Mouse (Mus musculus) CH12.LX (cell line): ENCODE results near the gene Cnr1. TPM values are rescaled to one million over a fixed set of nuclear protein-coding genes. Genes with fewer than 3 reads are reported as not detected.

Source experiments
- DNase-seq: peaks from one replicate; pipeline ENCODE4 v3.0.0-alpha.2; 2013; ENCODE audit errors: extremely low read depth
- H3K27ac ChIP-seq: 2 replicates; pipeline ENCODE4 v1.5.1; 2012; ENCODE audit warnings: low read depth, mild to moderate bottlenecking, control low read depth, moderate library complexity; ENCODE audit not compliant: insufficient read depth
- H3K27me3 ChIP-seq: replicated peaks from 2 replicates; pipeline ENCODE3; 2012; ENCODE audit warnings: inconsistent platforms
- H3K36me3 ChIP-seq, 2 experiments: replicated peaks in 1 of 2; 2 replicates each; pipeline versions ENCODE3 to v1.6.1; 2012; ENCODE audit warnings: inconsistent platforms in 1 of 2, low read length in 1 of 2, mild to moderate bottlenecking in 1 of 2, mixed read lengths in 1 of 2, moderate library complexity in 1 of 2; ENCODE audit not compliant: control insufficient read depth in 1 of 2, insufficient read depth in 1 of 2
- H3K4me1 ChIP-seq, 2 experiments: 2 replicates each; pipeline ENCODE4 v1.6.1; 2012; ENCODE audit warnings: inconsistent platforms in 1 of 2, moderate library complexity in 1 of 2; ENCODE audit not compliant: insufficient read depth in 2 of 2, control insufficient read depth in 1 of 2
- H3K4me2 ChIP-seq: 2 replicates; pipeline ENCODE4 v1.6.1; 2012; ENCODE audit warnings: low read depth, mild to moderate bottlenecking, control low read depth; ENCODE audit not compliant: poor library complexity, insufficient read depth, severe bottlenecking
- H3K4me3 ChIP-seq, 3 experiments: fragments of 150-350 bp in 1 of 3; sonication (generic) in 1 of 3; replicated peaks in 1 of 3; 2 replicates each; pipeline versions ENCODE3 to v1.5.1; 2011 to 2012; ENCODE audit warnings: low read depth in 2 of 3, low read length in 2 of 3, mild to moderate bottlenecking in 2 of 3, moderate library complexity in 2 of 3, control low read depth in 1 of 3, improper control_type of control experiment in 1 of 3, inconsistent platforms in 1 of 3, mixed read lengths in 1 of 3; ENCODE audit not compliant: poor library complexity in 1 of 3
- H3K79me2 ChIP-seq: replicated peaks from 2 replicates; pipeline ENCODE4 v1.6.1; 2012; ENCODE audit warnings: mild to moderate bottlenecking, moderate library complexity; ENCODE audit not compliant: control insufficient read depth, poor library complexity, insufficient read depth, severe bottlenecking; ENCODE audit errors: extremely low read depth
- H3K9ac ChIP-seq: 2 replicates; pipeline ENCODE4 v1.6.1; 2012; ENCODE audit warnings: low read depth, mild to moderate bottlenecking, control low read depth, moderate library complexity; ENCODE audit not compliant: insufficient read depth
- H3K9me3 ChIP-seq: replicated peaks from 2 replicates; pipeline ENCODE3; 2012; ENCODE audit warnings: low read length, inconsistent platforms, mixed read lengths
- BHLHE40 ChIP-seq: IDR thresholded peaks from 2 replicates; pipeline ENCODE4 v1.6.1; 2011; ENCODE audit warnings: mild to moderate bottlenecking, low read depth, low read length, improper control_type of control experiment
- CTCF ChIP-seq, 2 experiments: IDR thresholded peaks in 1 of 2; conservative IDR thresholded peaks in 1 of 2; 2 replicates each; pipeline ENCODE4 v1.5.1; 2011 to 2012; ENCODE audit warnings: low read depth in 2 of 2, low read length in 2 of 2, improper control_type of control experiment in 1 of 2, inconsistent platforms in 1 of 2, mild to moderate bottlenecking in 1 of 2, moderate library complexity in 1 of 2
- ETS1 ChIP-seq: conservative IDR thresholded peaks from 2 replicates; pipeline ENCODE4 v1.6.1; 2012; ENCODE audit warnings: low read depth, mild to moderate bottlenecking, inconsistent platforms, low read length, improper control_type of control experiment, moderate library complexity
- HCFC1 ChIP-seq: IDR thresholded peaks from 2 replicates; pipeline ENCODE4 v1.6.1; 2012; ENCODE audit warnings: low read depth, mild to moderate bottlenecking, inconsistent platforms, low read length, improper control_type of control experiment
- KAT2A ChIP-seq: IDR thresholded peaks from 2 replicates; pipeline ENCODE4 v1.6.1; 2012; ENCODE audit warnings: low read length, improper control_type of control experiment, inconsistent platforms; ENCODE audit not compliant: insufficient replicate concordance
- MXI1 ChIP-seq: IDR thresholded peaks from 2 replicates; pipeline ENCODE4 v1.6.1; 2011; ENCODE audit warnings: mild to moderate bottlenecking, low read depth, low read length, improper control_type of control experiment
- MYC ChIP-seq: IDR thresholded peaks from 2 replicates; pipeline ENCODE4 v1.6.1; 2011; ENCODE audit warnings: low read depth, mild to moderate bottlenecking, improper control_type of control experiment, low read length
- SMC3 ChIP-seq: IDR thresholded peaks from 2 replicates; pipeline ENCODE4 v1.6.1; 2011; ENCODE audit warnings: low read depth, low read length, improper control_type of control experiment
- dilution Hi-C: fragments of 300-500 bp; cut with MboI; formaldehyde crosslinking; loops from 2 replicates; pipeline ENCODE4 v1.14.3; 2020; ENCODE audit warnings: low sequenced_read_pairs; ENCODE audit not compliant: extremely low pct_unique_long_range_greater_than_20kb, extremely low pct_ligation_motif_present
- in situ Hi-C: fragments of 300-500 bp; cut with MboI; formaldehyde crosslinking; loops from 3 replicates; pipeline ENCODE4 v1.14.3; 2019; ENCODE audit warnings: low sequenced_read_pairs, low pct_ligation_motif_present, low pct_unique_long_range_greater_than_20kb, mixed read lengths
- polyA plus RNA-seq: library from polyadenylated mRNA; unstranded; fragments of >175 nt; gene quantifications from 2 replicates; pipeline ENCODE4 v1.2.1, GENCODE M21; 2012; ENCODE audit warnings: low read depth; ENCODE audit not compliant: insufficient read length
- total RNA-seq, 2 experiments: library from RNA; depleted of rRNA; stranded (reverse); fragments of 300-350 nt in 1 of 2; fragments of >200 nt in 1 of 2; gene quantifications; 2 replicates each; pipeline ENCODE4 v1.2.3; 2012 to 2014

Gene Cnr1
- total and polyA plus RNA-seq, 3 experiments, result not detected

DNA sequence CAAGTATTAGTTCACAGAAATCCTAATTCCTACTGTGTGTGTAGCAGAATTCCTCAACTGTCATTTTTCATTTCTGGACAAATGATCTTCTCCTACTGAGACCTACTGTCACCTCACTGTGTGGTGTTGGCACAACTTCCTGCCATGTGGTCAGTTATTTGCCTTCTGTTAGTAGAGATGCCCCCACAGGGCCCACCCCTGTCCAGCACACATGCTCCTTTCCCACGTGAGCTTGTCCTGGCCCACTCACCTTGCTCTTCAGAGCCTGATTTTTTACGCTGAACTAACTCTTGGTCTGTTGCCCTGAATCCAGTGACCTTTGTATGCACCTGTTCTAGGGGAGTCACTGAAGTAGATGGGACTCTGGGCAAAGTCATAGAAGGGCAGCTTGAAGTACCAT lies 34.4 kb upstream of the Cnr1 start:
- in situ Hi-C loops, result no loop called here
- no peak overlapping the region for H3K4me2 ChIP-seq
- H3K79me2 ChIP-seq, result no peaks in the 10 kb centered on the region
- H3K9me3 ChIP-seq, result no peaks in the 10 kb centered on the region
- dilution Hi-C loops, result no loop called here
- 0 out of 4 replicates have a peak, but pooled peaks cover 0 to under 1% of the 10 kb centered on the region in 2 experiments for H3K4me1 ChIP-seq
- H3K27me3 ChIP-seq, result no peaks in the 10 kb centered on the region
- H3K4me3 ChIP-seq, result no peak overlapping the region
- DNase-seq, result no peak
- H3K27ac ChIP-seq, result no peak overlapping the region
- H3K36me3 ChIP-seq, result no peaks in the 10 kb centered on the region
- H3K9ac ChIP-seq, result no peak overlapping the region
- no peak for TF ChIP-seq HCFC1
- TF ChIP-seq MYC, result no peak
- TF ChIP-seq KAT2A, result no peak
- TF ChIP-seq, all 38 proteins: peak for 0

DNA sequence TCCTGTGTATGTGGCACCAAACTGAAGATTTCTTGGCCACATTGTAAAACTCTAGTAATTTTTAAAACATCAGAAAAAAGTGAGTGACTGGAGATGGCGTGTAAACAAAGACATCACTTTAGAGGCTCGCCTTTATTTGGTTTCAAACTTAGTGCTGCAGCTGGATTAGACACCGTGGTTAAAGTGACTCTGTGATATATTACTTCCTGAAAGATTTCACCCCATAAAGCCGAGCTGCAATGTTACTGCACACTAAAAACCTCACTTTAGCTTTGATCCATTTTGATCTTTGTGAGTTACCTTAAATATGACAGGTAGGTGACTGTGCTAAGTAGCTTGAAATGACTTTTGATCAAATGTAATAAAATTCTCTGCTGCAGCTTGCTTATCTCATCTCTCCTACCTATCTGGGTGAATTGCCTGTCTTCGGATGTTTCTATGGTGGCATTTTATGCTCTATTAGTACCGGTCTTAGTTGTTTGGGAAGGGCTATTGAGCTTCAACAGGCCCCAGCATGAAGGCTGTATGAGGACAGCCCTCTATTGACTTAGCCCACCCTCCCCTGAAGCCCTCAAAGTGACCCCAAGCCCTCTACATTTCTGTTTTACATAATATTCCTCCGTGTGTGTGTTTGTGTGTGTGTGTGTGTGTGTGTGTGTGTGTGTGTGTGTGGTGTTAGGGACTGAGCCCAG lies 32.1 kb upstream of the Cnr1 start:
- dilution Hi-C loops (no loop called here), in situ Hi-C loops (no loop called here)
- Histone ChIP-seq H3K36me3 (no peaks in the 10 kb centered on the region), H3K9me3 (no peaks in the 10 kb centered on the region), H3K79me2 (no peaks in the 10 kb centered on the region), H3K27me3 (no peaks in the 10 kb centered on the region), H3K9ac (no peak overlapping the region), H3K27ac (no peak overlapping the region), H3K4me3 (no peak overlapping the region), H3K4me1 (peaks cover 0 to 3% of the 10 kb centered on the region in 2 experiments; a peak in 1 of 4 replicates), H3K4me2 (no peak overlapping the region)
- DNase-seq, result no peak
- TF ChIP-seq CTCF (conservative IDR thresholded peaks at IDR 0.05 in 1 of 2, IDR thresholded peaks at IDR 0.05 in 1 of 2; ENCODE audit: low read depth in 2 of 2, low read length in 2 of 2) (no peak), BHLHE40 (no peak), MXI1 (no peak), ETS1 (no peak)

DNA sequence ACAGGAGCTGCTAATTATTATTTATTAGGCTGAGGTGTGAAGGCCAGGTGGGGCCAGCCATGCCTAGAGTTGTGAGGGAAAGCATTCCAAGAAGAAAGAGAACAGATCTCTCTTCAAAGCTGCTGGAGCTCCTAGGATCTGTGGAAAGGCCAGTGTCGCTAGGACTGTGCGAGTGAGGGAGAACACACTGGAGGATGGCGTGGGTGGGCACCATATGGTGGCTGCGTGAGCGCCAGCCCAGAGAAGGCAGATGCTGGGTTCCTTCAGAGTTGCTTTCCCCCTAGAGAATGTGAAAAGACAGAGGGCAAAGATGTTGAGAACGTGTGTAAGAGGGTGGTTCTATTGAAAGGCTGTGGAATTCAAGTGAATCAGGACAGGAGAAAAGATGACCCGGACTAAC lies 30.6 kb upstream of the Cnr1 start:
- H3K27ac ChIP-seq, result no peak overlapping the region
- H3K9me3 ChIP-seq, result no peaks in the 10 kb centered on the region
- TF ChIP-seq SMC3, result no peak
- H3K4me1 ChIP-seq, result peaks cover 0 to 3% of the 10 kb centered on the region in 2 experiments; a peak in 1 of 4 replicates
- no peak for DNase-seq
- dilution Hi-C loops (no loop called here), in situ Hi-C loops (no loop called here)
- H3K4me2 ChIP-seq, result no peak overlapping the region
- no peaks in the 10 kb centered on the region for H3K79me2 ChIP-seq
- H3K36me3 ChIP-seq, result no peaks in the 10 kb centered on the region
- no peaks in the 10 kb centered on the region for H3K27me3 ChIP-seq
- H3K4me3 ChIP-seq, result no peak overlapping the region
- H3K9ac ChIP-seq, result no peak overlapping the region
